Mouse (Mus musculus): ENCODE measurements around the gene Hspb8. TPM values are rescaled to one million over a fixed set of nuclear protein-coding genes. Genes with fewer than 3 reads are reported as not detected.
A peak's percentile ranks its signal among the peaks of the same experiment; 100 is the strongest.

The Hspb8 gene
- polyA plus RNA-seq (2014; fragmentation: Nextera tagmentation; extraction: Ambion mirVana), result 8.0 and 9.8 TPM in 2 replicates

DNA sequence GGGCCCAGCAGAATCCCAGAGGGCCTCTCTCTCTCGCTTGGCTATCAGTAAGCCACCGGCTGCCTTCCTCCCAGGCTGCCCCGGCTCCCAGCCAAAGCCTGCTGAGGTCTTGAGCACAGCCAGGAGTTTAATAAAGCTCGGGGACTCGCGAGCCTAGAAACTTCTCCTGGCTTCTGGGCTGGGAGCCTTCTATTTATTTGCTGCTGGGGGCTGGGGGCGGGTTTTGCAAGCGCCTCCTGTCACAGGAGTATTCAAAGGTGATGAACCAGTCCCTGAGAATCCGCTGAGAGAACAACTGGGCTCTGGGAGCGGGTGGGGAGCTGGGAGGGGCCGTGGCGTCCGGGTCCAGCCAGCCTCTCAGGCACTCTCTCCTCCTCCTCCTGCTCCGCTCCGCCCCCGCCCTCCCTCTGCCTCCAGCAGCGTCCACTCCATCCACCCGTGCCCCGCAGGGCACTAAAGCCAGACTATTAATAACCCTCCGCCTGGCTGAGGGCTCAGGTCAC, at the start of gene Hspb8:
Gene Hspb8 (minus strand): TSS at position 166 of the 503 bp plus-strand sequence.
- no peaks in the 10 kb centered on the region for H3K27me3 ChIP-seq (ENCODE audit: control insufficient read depth, insufficient read depth, low read length)
- H3K9ac ChIP-seq (ENCODE audit: low read length), result peak within 1 kb of the TSS; percentile 52
- peak; percentile 52; the same call in 1 of the 2 replicates for ATAC-seq (replicated peaks; ENCODE audit: low FRiP score)
- no peak within 1 kb of the TSS for H3K27ac ChIP-seq (ENCODE audit: low read depth, low read length)
- peak within 1 kb of the TSS; percentile 62 for H3K4me2 ChIP-seq (ENCODE audit: low read depth, low read length, severe bottlenecking)
- under 1% methylated on average over 20 of the region's 20 CpGs for WGBS
- H3K4me1 ChIP-seq (replicated peaks; ENCODE audit: control insufficient read depth, insufficient read depth, low read length), result peaks cover 24% of the 10 kb centered on the region
- DNase-seq (ENCODE audit: low spot score), result peak; percentile 77
- no peaks in the 10 kb centered on the region for H3K36me3 ChIP-seq (ENCODE audit: control insufficient read depth, insufficient read depth, low read length)
- peak within 1 kb of the TSS; percentile 18; the same call in 1 of the 2 replicates for H3K4me3 ChIP-seq (ENCODE audit: low read depth, low read length)
- no peaks in the 10 kb centered on the region for H3K9me3 ChIP-seq (ENCODE audit: control insufficient read depth, low read length)

DNA sequence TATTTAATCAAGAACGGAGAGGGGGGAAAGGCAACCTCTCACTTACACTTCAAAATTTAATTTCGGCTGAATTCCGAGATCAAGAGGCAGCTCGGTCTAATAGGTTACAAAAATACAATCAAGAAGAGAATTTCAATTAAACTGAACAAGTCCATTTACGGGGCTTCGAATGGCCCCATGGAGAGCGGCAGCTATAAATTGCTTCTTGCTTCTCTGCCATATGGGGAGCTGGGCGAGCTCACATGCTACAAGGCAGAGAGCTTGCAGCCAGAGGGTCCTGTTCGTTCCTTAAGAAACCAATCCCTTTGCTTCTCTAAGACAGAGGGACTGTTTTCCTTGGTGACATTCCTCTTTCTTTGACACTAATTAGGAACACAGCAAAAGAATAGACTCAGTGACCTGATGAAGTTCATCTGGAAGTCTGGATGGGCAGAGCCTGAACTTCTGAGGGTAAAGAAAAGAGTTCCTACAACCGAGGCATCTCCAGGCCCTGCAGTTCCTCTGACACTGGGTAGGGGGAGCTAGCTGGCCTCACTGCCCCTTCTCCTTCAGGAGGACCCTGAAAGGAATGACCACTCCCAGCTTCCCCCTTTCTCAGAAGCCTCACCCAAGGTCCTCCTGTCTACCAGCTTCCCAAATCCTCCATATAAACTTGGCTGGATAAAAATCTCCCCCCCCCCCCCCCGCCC, 38.8 kb upstream of the Hspb8 start:
- no peak for ATAC-seq (replicated peaks; ENCODE audit: low FRiP score)
- Histone ChIP-seq H3K4me2 (ENCODE audit: low read depth, low read length, severe bottlenecking) (no peak overlapping the region), H3K4me1 (replicated peaks; ENCODE audit: control insufficient read depth, insufficient read depth, low read length) (0 out of 2 replicates have a peak, but pooled peaks cover 2% of the 10 kb centered on the region), H3K36me3 (ENCODE audit: control insufficient read depth, insufficient read depth, low read length) (peaks cover 8% of the 10 kb centered on the region), H3K9ac (ENCODE audit: low read length) (no peak overlapping the region), H3K4me3 (ENCODE audit: low read depth, low read length) (no peak overlapping the region), H3K9me3 (ENCODE audit: control insufficient read depth, low read length) (peaks cover 7% of the 10 kb centered on the region), H3K27ac (ENCODE audit: low read depth, low read length) (no peak overlapping the region), H3K27me3 (ENCODE audit: control insufficient read depth, insufficient read depth, low read length) (no peaks in the 10 kb centered on the region)
- WGBS, result 33% methylated on average over 11 of the region's 11 CpGs
- peak; percentile 68 for DNase-seq (ENCODE audit: low spot score)

DNA sequence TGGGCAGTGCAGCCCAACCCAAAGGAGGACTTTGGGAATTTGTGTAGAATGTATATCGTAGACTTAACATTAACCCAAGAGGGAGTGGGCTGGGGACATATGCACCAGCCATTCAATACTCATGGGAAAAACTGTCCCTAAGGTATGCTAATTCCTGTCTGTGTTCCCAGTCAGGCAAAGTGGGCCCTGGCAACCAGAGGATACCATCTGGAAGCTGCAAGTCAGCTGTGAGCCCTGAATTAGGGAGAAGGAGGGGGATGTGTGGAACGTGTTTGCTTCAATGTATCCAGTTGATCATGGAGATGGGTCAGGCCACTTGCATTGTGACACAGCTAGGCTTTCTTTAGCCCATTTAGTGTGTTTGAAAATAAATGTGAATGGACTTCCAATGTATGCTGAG, 37.3 kb upstream of the Hspb8 start:
- 77% methylated on average over 2 of the region's 2 CpGs for WGBS
- Histone ChIP-seq H3K36me3 (ENCODE audit: control insufficient read depth, insufficient read depth, low read length) (no peaks in the 10 kb centered on the region), H3K4me1 (replicated peaks; ENCODE audit: control insufficient read depth, insufficient read depth, low read length) (0 out of 2 replicates have a peak, but pooled peaks cover 2% of the 10 kb centered on the region), H3K9me3 (ENCODE audit: control insufficient read depth, low read length) (no peaks in the 10 kb centered on the region), H3K4me2 (ENCODE audit: low read depth, low read length, severe bottlenecking) (no peak overlapping the region), H3K9ac (ENCODE audit: low read length) (no peak overlapping the region), H3K4me3 (ENCODE audit: low read depth, low read length) (no peak overlapping the region), H3K27me3 (ENCODE audit: control insufficient read depth, insufficient read depth, low read length) (no peaks in the 10 kb centered on the region), H3K27ac (ENCODE audit: low read depth, low read length) (no peak overlapping the region)
- DNase-seq (ENCODE audit: low spot score) (no peak), ATAC-seq (replicated peaks; ENCODE audit: low FRiP score) (no peak)

DNA sequence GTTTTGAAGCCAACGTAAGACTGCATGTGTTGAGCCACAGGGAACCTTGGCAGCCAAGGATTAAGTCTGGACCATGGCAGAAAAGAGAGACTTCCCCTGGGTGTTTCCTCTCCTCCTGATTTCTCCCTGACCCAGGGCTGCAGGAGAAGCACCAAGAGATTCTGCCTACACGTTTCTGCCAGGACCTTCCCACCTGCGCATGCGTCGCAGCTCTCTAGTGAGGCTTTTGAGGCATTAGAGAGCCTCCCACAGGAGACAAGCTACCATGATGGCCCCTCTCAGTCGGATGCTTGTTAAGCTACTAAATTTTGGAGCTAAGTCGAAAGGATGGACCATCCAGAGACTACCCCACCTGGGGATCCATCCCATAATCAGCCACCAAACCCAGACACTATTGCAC, 35.1 kb upstream of the Hspb8 start:
- ATAC-seq (replicated peaks; ENCODE audit: low FRiP score) (no peak), DNase-seq (ENCODE audit: low spot score) (no peak)
- Histone ChIP-seq H3K27me3 (ENCODE audit: control insufficient read depth, insufficient read depth, low read length) (no peaks in the 10 kb centered on the region), H3K4me2 (ENCODE audit: low read depth, low read length, severe bottlenecking) (no peak overlapping the region), H3K4me3 (ENCODE audit: low read depth, low read length) (no peak overlapping the region), H3K9me3 (ENCODE audit: control insufficient read depth, low read length) (no peaks in the 10 kb centered on the region), H3K36me3 (ENCODE audit: control insufficient read depth, insufficient read depth, low read length) (no peaks in the 10 kb centered on the region), H3K9ac (ENCODE audit: low read length) (no peak overlapping the region), H3K27ac (ENCODE audit: low read depth, low read length) (no peak overlapping the region), H3K4me1 (replicated peaks; ENCODE audit: control insufficient read depth, insufficient read depth, low read length) (0 out of 2 replicates have a peak, but pooled peaks cover 4% of the 10 kb centered on the region)
- WGBS, result 83% methylated on average over 7 of the region's 7 CpGs

DNA sequence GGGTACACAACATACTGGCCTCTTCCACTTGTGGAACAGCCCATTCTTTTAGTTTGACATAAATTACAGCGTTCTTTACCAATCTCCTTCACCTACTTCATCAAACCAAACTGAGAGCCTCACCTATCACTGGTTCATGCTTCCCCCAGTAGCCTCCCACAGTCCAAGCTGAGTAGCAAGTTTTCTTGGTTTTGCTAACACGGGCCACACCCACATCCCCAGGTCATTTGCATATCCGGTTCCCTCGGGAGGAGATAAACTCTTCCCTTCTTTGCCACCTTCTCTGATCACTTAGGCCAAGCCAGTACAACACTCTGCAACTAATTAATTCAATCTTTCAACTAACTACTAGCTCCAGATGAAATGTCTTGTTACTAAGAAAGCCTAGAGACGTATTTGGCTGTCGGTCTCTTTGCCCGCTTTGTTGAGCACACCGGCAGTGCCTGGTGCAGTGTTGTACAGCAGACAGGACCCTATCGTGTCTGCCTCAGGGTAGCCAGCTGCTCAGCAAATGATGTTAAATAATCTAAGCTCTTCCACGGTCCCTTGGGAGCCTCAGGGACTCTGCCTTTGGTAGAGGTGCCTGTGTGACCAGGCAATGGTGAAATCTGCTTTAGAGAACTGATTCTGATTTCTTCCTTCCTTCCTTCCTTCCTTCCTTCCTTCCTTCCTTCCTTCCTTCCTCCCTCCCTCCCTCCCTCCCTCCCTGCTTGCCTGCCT, 34.3 kb upstream of the Hspb8 start:
- no peak overlapping the region for H3K4me3 ChIP-seq (ENCODE audit: low read depth, low read length)
- DNase-seq (ENCODE audit: low spot score) (no peak), ATAC-seq (replicated peaks; ENCODE audit: low FRiP score) (no peak)
- no peaks in the 10 kb centered on the region for H3K27me3 ChIP-seq (ENCODE audit: control insufficient read depth, insufficient read depth, low read length)
- H3K4me1 ChIP-seq (replicated peaks; ENCODE audit: control insufficient read depth, insufficient read depth, low read length), result 0 out of 2 replicates have a peak, but pooled peaks cover 4% of the 10 kb centered on the region
- no peaks in the 10 kb centered on the region for H3K36me3 ChIP-seq (ENCODE audit: control insufficient read depth, insufficient read depth, low read length)
- H3K9me3 ChIP-seq (ENCODE audit: control insufficient read depth, low read length), result no peaks in the 10 kb centered on the region
- no peak overlapping the region for H3K4me2 ChIP-seq (ENCODE audit: low read depth, low read length, severe bottlenecking)
- H3K9ac ChIP-seq (ENCODE audit: low read length), result no peak overlapping the region
- 38% methylated on average over 10 of the region's 10 CpGs for WGBS
- H3K27ac ChIP-seq (ENCODE audit: low read depth, low read length), result no peak overlapping the region

DNA sequence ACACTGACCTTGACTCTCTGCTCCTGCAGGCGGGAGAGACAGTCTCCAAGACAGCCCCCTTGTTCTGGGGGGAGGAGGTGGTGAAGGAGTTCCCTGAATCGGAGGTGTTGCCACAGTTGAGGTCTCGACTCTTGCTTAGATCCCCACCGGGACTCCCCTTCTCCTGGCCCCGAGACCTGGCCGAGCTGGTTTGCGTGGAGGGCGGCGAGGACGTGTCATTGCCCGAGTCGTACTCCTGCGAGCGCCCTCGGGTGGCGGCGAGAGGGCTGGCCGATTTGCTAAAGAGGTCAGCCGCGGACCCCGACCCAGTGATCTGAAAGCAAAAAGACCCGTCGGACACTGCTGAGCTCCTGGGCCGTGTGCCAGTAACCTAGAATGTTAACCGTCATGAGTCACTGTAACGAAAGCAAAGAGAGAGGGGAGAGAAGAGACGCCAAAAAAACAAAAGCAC, 30.8 kb upstream of the Hspb8 start:
- 0 out of 2 replicates have a peak, but pooled peaks cover 2% of the 10 kb centered on the region for H3K27me3 ChIP-seq (ENCODE audit: control insufficient read depth, insufficient read depth, low read length)
- no peaks in the 10 kb centered on the region for H3K36me3 ChIP-seq (ENCODE audit: control insufficient read depth, insufficient read depth, low read length)
- no peak overlapping the region for H3K9ac ChIP-seq (ENCODE audit: low read length)
- no peak overlapping the region for H3K27ac ChIP-seq (ENCODE audit: low read depth, low read length)
- peak overlapping the region; percentile 19 for H3K4me2 ChIP-seq (ENCODE audit: low read depth, low read length, severe bottlenecking)
- H3K9me3 ChIP-seq (ENCODE audit: control insufficient read depth, low read length), result no peaks in the 10 kb centered on the region
- H3K4me1 ChIP-seq (replicated peaks; ENCODE audit: control insufficient read depth, insufficient read depth, low read length), result peaks cover 8% of the 10 kb centered on the region; the same call in 1 of the 2 replicates
- DNase-seq (ENCODE audit: low spot score) (peak; percentile 80), ATAC-seq (replicated peaks; ENCODE audit: low FRiP score) (peak; percentile 33; the same call in 1 of the 2 replicates)
- no peak overlapping the region for H3K4me3 ChIP-seq (ENCODE audit: low read depth, low read length)
- WGBS, result 3% methylated on average over 27 of the region's 27 CpGs

DNA sequence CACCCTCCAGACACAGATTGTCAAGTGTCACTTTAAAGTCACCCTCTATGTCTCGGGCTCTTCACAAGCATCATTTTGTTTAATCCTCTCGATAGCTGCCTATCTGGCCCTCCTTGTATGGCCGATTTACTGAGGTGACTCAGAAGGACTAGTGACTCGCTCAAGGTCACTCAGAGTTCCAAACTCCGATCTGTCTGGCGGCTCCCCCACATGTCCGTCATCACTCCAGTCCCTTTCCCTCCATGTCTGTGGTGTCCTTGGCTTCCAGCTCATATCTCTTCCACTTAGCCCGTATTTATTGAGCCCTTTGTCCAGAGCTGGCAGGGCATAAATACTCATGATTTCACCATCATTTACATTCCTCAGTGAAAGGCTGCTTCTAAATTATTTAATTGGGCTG, 28.2 kb upstream of the Hspb8 start:
- 89% methylated on average over 8 of the region's 8 CpGs for WGBS
- ATAC-seq (replicated peaks; ENCODE audit: low FRiP score), result no peak
- H3K36me3 ChIP-seq (ENCODE audit: control insufficient read depth, insufficient read depth, low read length), result no peaks in the 10 kb centered on the region

DNA sequence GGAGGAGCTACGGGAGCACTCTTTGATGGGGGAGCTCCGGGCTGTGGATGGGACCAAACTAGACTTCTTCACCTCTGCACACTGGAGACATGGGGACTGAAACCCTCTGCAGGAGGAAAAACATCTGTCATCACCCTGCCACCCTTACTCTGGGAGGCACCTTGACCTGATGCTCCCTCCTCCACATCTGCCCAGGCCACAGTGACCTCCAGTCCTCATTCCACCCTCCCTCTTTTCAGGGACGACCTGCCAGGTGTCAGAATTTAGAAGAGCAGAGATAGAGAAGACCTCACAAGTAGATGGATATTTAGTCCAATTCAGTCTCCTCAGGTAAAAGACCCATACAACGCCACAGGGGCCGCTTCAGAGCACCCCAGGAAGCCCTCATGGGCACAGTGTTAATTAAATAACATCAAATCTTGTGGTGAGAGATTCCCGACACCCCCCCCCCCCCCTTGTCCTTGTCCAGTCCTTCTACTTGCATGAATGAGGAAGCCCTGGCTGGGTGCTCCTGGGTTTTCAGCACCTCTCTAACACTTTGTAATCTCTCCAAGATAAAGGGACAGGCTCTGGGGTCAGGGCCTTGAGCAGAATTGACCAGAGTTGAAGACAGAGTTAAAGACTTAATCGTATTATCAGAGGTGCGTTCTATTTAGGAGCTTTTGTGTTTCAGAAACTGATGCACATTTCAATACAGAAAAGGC, 27.0 kb upstream of the Hspb8 start:
- Histone ChIP-seq H3K27me3 (ENCODE audit: control insufficient read depth, insufficient read depth, low read length) (peaks cover 4% of the 10 kb centered on the region), H3K9ac (ENCODE audit: low read length) (no peak overlapping the region), H3K9me3 (ENCODE audit: control insufficient read depth, low read length) (no peaks in the 10 kb centered on the region), H3K4me3 (ENCODE audit: low read depth, low read length) (no peak overlapping the region), H3K4me2 (ENCODE audit: low read depth, low read length, severe bottlenecking) (no peak overlapping the region), H3K27ac (ENCODE audit: low read depth, low read length) (no peak overlapping the region), H3K4me1 (replicated peaks; ENCODE audit: control insufficient read depth, insufficient read depth, low read length) (peaks cover 8% of the 10 kb centered on the region; the same call in 1 of the 2 replicates), H3K36me3 (ENCODE audit: control insufficient read depth, insufficient read depth, low read length) (no peaks in the 10 kb centered on the region)
- WGBS, result 50% methylated on average over 8 of the region's 8 CpGs
- ATAC-seq (replicated peaks; ENCODE audit: low FRiP score) (no peak), DNase-seq (ENCODE audit: low spot score) (no peak)

More for the DNA sequence above, 28.2 kb upstream of the Hspb8 start:
- no peak overlapping the region for H3K9ac ChIP-seq (ENCODE audit: low read length)
- H3K4me3 ChIP-seq (ENCODE audit: low read depth, low read length), result no peak overlapping the region
- no peak overlapping the region for H3K27ac ChIP-seq (ENCODE audit: low read depth, low read length)
- H3K4me2 ChIP-seq (ENCODE audit: low read depth, low read length, severe bottlenecking), result no peak overlapping the region
- H3K4me1 ChIP-seq (replicated peaks; ENCODE audit: control insufficient read depth, insufficient read depth, low read length), result peaks cover 8% of the 10 kb centered on the region; the same call in 1 of the 2 replicates
- no peak for DNase-seq (ENCODE audit: low spot score)
- H3K9me3 ChIP-seq (ENCODE audit: control insufficient read depth, low read length), result no peaks in the 10 kb centered on the region
- peaks cover 4% of the 10 kb centered on the region for H3K27me3 ChIP-seq (ENCODE audit: control insufficient read depth, insufficient read depth, low read length)

All from forebrain, embryonic 11.5 days (tissue).